Mouse (Mus musculus) intestine, postnatal 0 days (tissue): ENCODE measurements around the gene Cdk5rap2. TPM values are rescaled to one million over a fixed set of nuclear protein-coding genes. Genes with fewer than 3 reads are reported as not detected.

Experiments
- ATAC-seq: fragments of 200-750 bp; cut with Nextera tagmentation; 2 replicates; pipeline ENCODE4 v1.8.0; 2017; ENCODE audit warnings: mild to moderate bottlenecking, moderate TSS enrichment, moderate library complexity
- H3K27ac ChIP-seq: fragments of 300-500 bp; sonication (generic); 2 replicates; pipeline ENCODE4 v1.5.1; 2014; ENCODE audit warnings: mild to moderate bottlenecking, low read depth, low read length, moderate library complexity
- H3K27me3 ChIP-seq: fragments of 300-500 bp; sonication (generic); replicated peaks from 2 replicates; pipeline ENCODE4 v1.6.1; 2014; ENCODE audit warnings: low read length, mixed read lengths; ENCODE audit not compliant: control insufficient read depth, insufficient read depth
- H3K36me3 ChIP-seq: fragments of 300-500 bp; sonication (generic); 2 replicates; pipeline ENCODE4 v1.6.1; 2014; ENCODE audit warnings: mild to moderate bottlenecking, moderate library complexity; ENCODE audit not compliant: control insufficient read depth, insufficient read depth
- H3K4me1 ChIP-seq: fragments of 300-500 bp; sonication (generic); replicated peaks from 2 replicates; pipeline ENCODE4 v1.6.1; 2014; ENCODE audit warnings: antibody characterized with exemption, low read length, mixed read lengths; ENCODE audit not compliant: control insufficient read depth, insufficient read depth
- H3K4me2 ChIP-seq: fragments of 300-500 bp; sonication (generic); replicated peaks from 2 replicates; pipeline ENCODE4 v1.6.1; 2014; ENCODE audit warnings: low read depth, mild to moderate bottlenecking, moderate library complexity
- H3K4me3 ChIP-seq: fragments of 300-500 bp; sonication (generic); 2 replicates; pipeline ENCODE4 v1.5.1; 2014; ENCODE audit warnings: low read depth, low read length
- H3K9ac ChIP-seq: fragments of 300-500 bp; sonication (generic); 2 replicates; pipeline ENCODE4 v1.6.1; 2014; ENCODE audit warnings: mild to moderate bottlenecking, low read depth, low read length
- H3K9me3 ChIP-seq: fragments of 300-500 bp; sonication (generic); 2 replicates; pipeline ENCODE4 v1.6.1; 2016; ENCODE audit warnings: mixed run types; ENCODE audit not compliant: control insufficient read depth
- CTCF ChIP-seq: sonication (generic); IDR thresholded peaks from 2 replicates; pipeline ENCODE4 v1.5.1; 2016; ENCODE audit warnings: low read depth, mild to moderate bottlenecking, control low read depth, antibody characterized with exemption, moderate library complexity
- WGBS: fragments of 180-500 bp; shearing (Covaris S2); extraction: QIAGEN DNeasy Blood & Tissue Kit; methylation state at CpG from one replicate; pipeline ENCODE4 v1.1.7; 2014; 5-methylcytosine and 5-hydroxymethylcytosine counted together
- polyA plus RNA-seq: library from polyadenylated mRNA; unstranded; fragments of >200 nt; fragmentation: Nextera tagmentation; extraction: Ambion mirVana; gene quantifications from 2 replicates; pipeline ENCODE4 v1.2.1, GENCODE M21; 2015

Gene Cdk5rap2
- polyA plus RNA-seq, 1 experiment from 2014 or later: 5.4 TPM

- Histone ChIP-seq H3K27me3 (no peaks in the 10 kb centered on the region), H3K9me3 (no peaks in the 10 kb centered on the region), H3K27ac (no peak overlapping the region), H3K9ac (no peak overlapping the region), H3K4me1 (no peaks in the 10 kb centered on the region), H3K4me2 (no peak overlapping the region), H3K36me3 (peaks cover 17% of the 10 kb centered on the region; the same call in 1 of the 2 replicates), H3K4me3 (no peak overlapping the region)
- WGBS: 78% methylated on average over 5 of the region's 5 CpGs
- TF ChIP-seq CTCF: no peak
- ATAC-seq: no peak
Observed at GRCm38 (mm10) chr4:70262850-70263249, 147.4 kb downstream of the Cdk5rap2 start.

- Histone ChIP-seq H3K36me3 (peaks cover 22% of the 10 kb centered on the region; the same call in 1 of the 2 replicates), H3K9me3 (no peaks in the 10 kb centered on the region), H3K4me3 (no peak overlapping the region), H3K27ac (no peak overlapping the region), H3K4me2 (no peak overlapping the region), H3K4me1 (no peaks in the 10 kb centered on the region), H3K27me3 (no peaks in the 10 kb centered on the region), H3K9ac (no peak overlapping the region)
- TF ChIP-seq CTCF: no peak
- peak; percentile 25; the same call in 1 of the 2 replicates for ATAC-seq
- whole genome bisulfite sequencing: 69% methylated on average over 5 of the region's 5 CpGs
Observed at GRCm38 (mm10) chr4:70261315-70261714, 148.9 kb downstream of the Cdk5rap2 start.

GRCm38 (mm10) chr4:70260419-70260807 is 149.8 kb downstream of the Cdk5rap2 start:
- no peak for TF ChIP-seq CTCF
- H3K27ac ChIP-seq: no peak overlapping the region
- H3K4me2 ChIP-seq: no peak overlapping the region
- no peak for ATAC-seq
- H3K4me1 ChIP-seq: no peaks in the 10 kb centered on the region
- no peak overlapping the region for H3K9ac ChIP-seq
- no peak overlapping the region for H3K4me3 ChIP-seq
- H3K9me3 ChIP-seq: no peaks in the 10 kb centered on the region
- H3K36me3 ChIP-seq: peaks cover 22% of the 10 kb centered on the region; the same call in 1 of the 2 replicates
- 88% methylated on average over 11 of the region's 11 CpGs for WGBS
- no peaks in the 10 kb centered on the region for H3K27me3 ChIP-seq

GRCm38 (mm10) chr4:70259726-70260418 is 150.4 kb downstream of the Cdk5rap2 start:
- peaks cover 22% of the 10 kb centered on the region; the same call in 1 of the 2 replicates for H3K36me3 ChIP-seq

GRCm38 (mm10) chr4:70258826-70259225 is 151.4 kb downstream of the Cdk5rap2 start:
- H3K4me3 ChIP-seq: no peak overlapping the region
- no peak for TF ChIP-seq CTCF
- WGBS: 84% methylated on average over 9 of the region's 9 CpGs

More at GRCm38 (mm10) chr4:70259726-70260418, 150.4 kb downstream of the Cdk5rap2 start:
- Histone ChIP-seq H3K4me2 (no peak overlapping the region), H3K4me3 (no peak overlapping the region), H3K9me3 (no peaks in the 10 kb centered on the region), H3K4me1 (no peaks in the 10 kb centered on the region), H3K27me3 (no peaks in the 10 kb centered on the region), H3K27ac (no peak overlapping the region), H3K9ac (no peak overlapping the region)
- 92% methylated on average over 3 of the region's 3 CpGs for WGBS
- no peak for ATAC-seq
- peak; percentile 43 for TF ChIP-seq CTCF

GRCm38 (mm10) chr4:70258205-70258604 is 152.0 kb downstream of the Cdk5rap2 start:
- no peaks in the 10 kb centered on the region for H3K4me1 ChIP-seq
- no peak for TF ChIP-seq CTCF

More at GRCm38 (mm10) chr4:70258826-70259225, 151.4 kb downstream of the Cdk5rap2 start:
- Histone ChIP-seq H3K9ac (no peak overlapping the region), H3K36me3 (peaks cover 19% of the 10 kb centered on the region), H3K4me1 (no peaks in the 10 kb centered on the region), H3K27ac (no peak overlapping the region), H3K9me3 (no peaks in the 10 kb centered on the region), H3K4me2 (no peak overlapping the region), H3K27me3 (no peaks in the 10 kb centered on the region)
- ATAC-seq: no peak

More at GRCm38 (mm10) chr4:70258205-70258604, 152.0 kb downstream of the Cdk5rap2 start:
- 93% methylated on average over 6 of the region's 6 CpGs for WGBS
- ATAC-seq: no peak
- Histone ChIP-seq H3K36me3 (peaks cover 22% of the 10 kb centered on the region), H3K4me2 (no peak overlapping the region), H3K27ac (no peak overlapping the region), H3K9me3 (no peaks in the 10 kb centered on the region), H3K27me3 (no peaks in the 10 kb centered on the region), H3K9ac (no peak overlapping the region), H3K4me3 (no peak overlapping the region)
